Mouse (Mus musculus) thymus, adult 2 months (tissue): ENCODE data around the gene Cradd. TPM values are rescaled to one million over a fixed set of nuclear protein-coding genes. Genes with fewer than 3 reads are reported as not detected.

Source experiments
- DNase-seq: peaks from one replicate; pipeline ENCODE4 v3.0.0; 2021
- H3K27ac ChIP-seq: fragments of 200-500 bp; 2 replicates; pipeline ENCODE4 v1.5.1; 2012; ENCODE audit warnings: low read length, control low read depth; ENCODE audit not compliant: control insufficient read depth, insufficient read depth
- H3K27me3 ChIP-seq: fragments of 200-500 bp; 2 replicates; pipeline ENCODE4 v1.6.1; 2012; ENCODE audit warnings: mild to moderate bottlenecking, low read length, moderate library complexity, mixed read lengths; ENCODE audit not compliant: control insufficient read depth, insufficient read depth
- H3K36me3 ChIP-seq: fragments of 200-500 bp; 2 replicates; pipeline ENCODE4 v1.6.1; 2012; ENCODE audit warnings: mild to moderate bottlenecking, low read length, moderate library complexity; ENCODE audit not compliant: control insufficient read depth, insufficient read depth
- H3K4me1 ChIP-seq: fragments of 200-500 bp; replicated peaks from 2 replicates; pipeline ENCODE4 v1.6.1; 2012; ENCODE audit warnings: low read length; ENCODE audit not compliant: control insufficient read depth, insufficient read depth
- H3K4me3 ChIP-seq: fragments of 200-500 bp; 2 replicates; pipeline ENCODE4 v1.5.1; 2012; ENCODE audit warnings: mild to moderate bottlenecking, low read length, control low read depth, moderate library complexity; ENCODE audit not compliant: control insufficient read depth, insufficient read depth
- CTCF ChIP-seq: fragments of 200-500 bp; IDR thresholded peaks from 2 replicates; pipeline ENCODE4 v1.5.1; 2012; ENCODE audit warnings: mild to moderate bottlenecking, control low read depth, low read length, moderate library complexity, borderline replicate concordance; ENCODE audit not compliant: control insufficient read depth, poor library complexity, insufficient read depth; ENCODE audit errors: extremely low read depth
- POLR2A ChIP-seq: fragments of 200-500 bp; IDR thresholded peaks from 2 replicates; pipeline ENCODE4 v1.6.1; 2012; ENCODE audit warnings: mild to moderate bottlenecking, low read length, control low read depth, moderate library complexity; ENCODE audit not compliant: control insufficient read depth, poor library complexity, insufficient read depth; ENCODE audit errors: extremely low read depth
- WGBS: fragments of 180-500 bp; shearing (Covaris S2); methylation state at CpG from one replicate; pipeline ENCODE4 v1.1.7; 2018; 5-methylcytosine and 5-hydroxymethylcytosine counted together
- polyA plus RNA-seq: library from polyadenylated mRNA; depleted of rRNA; stranded (reverse); fragments of >200 nt; gene quantifications from 2 replicates; pipeline ENCODE4 v1.2.3, GENCODE M21; 2012

Cradd gene
- polyA plus RNA-seq, 1 experiment: 15.8 TPM

DNA sequence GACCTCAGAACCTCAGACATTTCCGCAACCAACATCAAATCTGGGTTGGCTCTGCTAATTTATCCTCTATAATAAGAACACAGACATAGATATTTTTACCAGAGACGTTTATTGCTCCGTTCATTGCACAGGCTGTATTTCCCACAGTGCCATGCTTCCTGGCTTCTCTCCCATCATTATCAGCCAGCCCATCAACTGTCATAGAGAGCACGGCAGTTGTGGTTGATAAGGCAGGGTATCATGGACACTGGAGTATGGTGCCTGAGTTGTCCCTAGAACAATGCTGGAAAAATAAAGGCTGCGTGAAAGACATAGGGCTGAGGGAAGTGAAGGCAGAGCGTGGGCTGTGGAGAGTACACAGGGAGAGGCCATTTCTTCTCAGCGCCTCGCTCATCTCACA, 116.5 kb downstream of the Cradd start:
- no peaks in the 10 kb centered on the region for H3K4me1 ChIP-seq
- no peak overlapping the region for H3K27ac ChIP-seq
- TF ChIP-seq CTCF: no peak
- DNase-seq: no peak
- H3K4me3 ChIP-seq: no peak overlapping the region
- no peaks in the 10 kb centered on the region for H3K27me3 ChIP-seq
- no peaks in the 10 kb centered on the region for H3K36me3 ChIP-seq
- WGBS: 95% methylated on average over 8 of the region's 8 CpGs

DNA sequence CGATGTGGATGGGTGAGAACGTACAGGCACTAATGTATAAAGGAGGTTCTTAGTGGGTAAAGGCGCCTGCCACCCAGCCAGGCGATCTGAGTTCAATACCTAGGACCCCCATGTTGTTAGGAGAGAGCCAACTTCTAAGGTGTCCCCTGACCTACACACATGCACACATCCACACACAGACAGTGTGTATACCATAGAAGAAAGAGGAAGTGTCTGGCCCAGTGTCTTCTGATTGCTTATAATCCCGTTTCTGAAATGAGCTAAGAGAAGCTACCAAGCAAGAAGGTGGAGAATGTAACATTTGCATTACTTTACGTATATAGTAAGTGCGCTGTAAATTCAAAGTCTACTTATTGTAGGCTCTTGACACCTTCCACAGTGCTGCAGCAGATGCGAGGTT, 122.4 kb downstream of the Cradd start:
- WGBS: 86% methylated on average over 8 of the region's 8 CpGs
- Histone ChIP-seq H3K27ac (no peak overlapping the region), H3K4me3 (no peak overlapping the region), H3K27me3 (no peaks in the 10 kb centered on the region), H3K4me1 (no peaks in the 10 kb centered on the region), H3K36me3 (no peaks in the 10 kb centered on the region)
- TF ChIP-seq CTCF (no peak), POLR2A (no peak)
- DNase-seq: no peak

DNA sequence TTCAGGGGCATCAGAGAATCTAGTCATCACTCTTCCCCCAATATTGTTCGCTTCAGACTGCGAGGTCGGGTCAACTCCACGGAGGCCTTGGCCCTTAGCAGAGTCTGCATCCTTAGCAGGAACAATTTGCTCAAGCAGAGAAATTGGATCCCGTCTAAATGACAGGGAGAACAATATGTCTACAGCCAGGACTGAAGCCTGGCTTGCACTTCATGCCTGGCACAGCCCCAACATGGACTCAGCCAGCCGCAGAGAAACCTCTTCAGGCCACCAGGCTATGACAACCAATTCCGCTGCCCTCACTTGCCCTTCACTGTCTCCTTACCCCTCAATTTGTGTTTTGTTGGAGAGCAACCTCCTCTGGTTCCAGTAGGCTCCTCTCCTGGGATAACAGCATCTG, 123.6 kb downstream of the Cradd start:
- Histone ChIP-seq H3K36me3 (no peaks in the 10 kb centered on the region), H3K4me3 (no peak overlapping the region), H3K27ac (no peak overlapping the region), H3K4me1 (0 out of 2 replicates have a peak, but pooled peaks cover 2% of the 10 kb centered on the region), H3K27me3 (no peaks in the 10 kb centered on the region)
- WGBS: 91% methylated on average over 7 of the region's 7 CpGs
- no peak for DNase-seq
- TF ChIP-seq POLR2A (no peak), CTCF (no peak)

DNA sequence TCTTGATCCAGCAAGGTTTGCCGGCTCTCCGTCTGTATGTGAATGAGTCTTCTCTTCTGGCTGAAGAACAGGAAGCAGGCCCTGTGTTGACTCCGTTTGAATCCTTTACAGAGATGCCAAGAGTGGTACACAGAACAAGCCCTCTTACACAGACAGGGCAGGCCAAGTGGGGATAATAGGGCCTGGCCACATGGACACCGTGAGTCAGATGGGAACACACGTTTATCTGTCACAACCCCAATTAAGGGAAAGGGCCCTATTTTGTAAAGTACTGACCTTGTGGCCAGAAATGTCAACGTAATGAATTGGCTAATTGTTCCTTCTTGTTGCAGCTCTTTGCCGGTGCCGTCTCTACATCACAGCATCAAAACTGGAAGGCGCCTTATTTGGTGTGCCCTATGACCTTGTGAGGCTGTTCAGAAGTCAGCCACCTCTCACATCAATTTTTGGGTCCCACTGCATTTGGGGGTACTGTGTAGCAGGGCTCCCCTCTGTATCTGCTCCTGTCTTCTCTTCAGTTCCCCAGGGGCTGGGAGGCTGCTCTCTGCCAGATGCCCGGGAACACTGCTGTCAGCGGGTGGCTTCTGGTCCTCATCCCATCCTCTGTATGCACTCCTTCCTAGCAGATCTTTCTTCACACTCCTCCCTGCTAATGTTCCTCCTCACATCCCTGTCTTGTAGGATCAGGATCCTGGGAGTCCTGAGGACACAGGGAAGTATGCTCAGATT, 124.2 kb downstream of the Cradd start:
- 93% methylated on average over 11 of the region's 11 CpGs for WGBS
- no peak for TF ChIP-seq POLR2A
- TF ChIP-seq CTCF: no peak
- no peaks in the 10 kb centered on the region for H3K27me3 ChIP-seq
- H3K36me3 ChIP-seq: no peaks in the 10 kb centered on the region
- 0 out of 2 replicates have a peak, but pooled peaks cover 2% of the 10 kb centered on the region for H3K4me1 ChIP-seq
- H3K4me3 ChIP-seq: no peak overlapping the region
- H3K27ac ChIP-seq: no peak overlapping the region
- no peak for DNase-seq

DNA sequence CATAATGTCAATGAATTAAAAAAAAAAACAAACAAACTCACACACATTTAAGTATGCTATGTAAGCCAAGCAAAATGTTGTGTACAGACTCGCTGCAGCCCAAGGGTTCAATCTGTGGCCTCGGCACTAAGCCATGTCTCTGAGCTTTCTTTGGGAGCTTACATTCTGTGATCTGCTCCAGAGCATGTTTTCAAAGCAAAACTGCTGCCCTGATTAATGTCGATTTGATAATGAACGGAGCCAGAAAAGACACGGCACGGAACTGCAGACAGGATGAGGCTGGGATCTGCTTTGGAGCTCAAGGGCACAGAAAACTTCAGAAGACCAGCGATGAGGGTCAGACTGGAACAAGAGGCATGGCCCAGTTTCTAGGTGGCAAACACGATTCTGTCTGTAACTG, 126.6 kb downstream of the Cradd start:
- no peak for TF ChIP-seq CTCF
- no peak for TF ChIP-seq POLR2A

DNA sequence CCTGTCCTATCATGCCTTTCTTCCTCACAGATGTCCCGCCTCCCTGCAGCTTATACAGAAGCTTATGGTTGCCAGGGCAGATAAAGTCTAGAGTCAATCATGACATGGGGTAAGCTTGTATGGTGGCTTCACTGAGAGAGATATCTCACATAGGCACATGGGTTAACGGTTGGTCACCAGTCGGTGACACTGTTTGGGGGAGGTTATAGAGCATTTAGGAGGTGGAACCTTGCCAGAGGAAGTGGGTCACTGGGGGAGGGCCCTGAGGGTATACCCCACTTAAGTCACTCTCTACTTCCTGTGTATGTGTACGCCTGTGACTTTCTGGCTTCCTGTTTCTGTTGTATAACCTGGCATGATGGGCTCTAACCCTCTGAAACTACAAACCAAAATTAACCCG, 128.2 kb downstream of the Cradd start:
- H3K27ac ChIP-seq: no peak overlapping the region
- peaks cover 7% of the 10 kb centered on the region for H3K4me1 ChIP-seq
- no peak for TF ChIP-seq POLR2A
- TF ChIP-seq CTCF: no peak
- H3K36me3 ChIP-seq: no peaks in the 10 kb centered on the region
- 38% methylated on average over 5 of the region's 5 CpGs for WGBS
- no peaks in the 10 kb centered on the region for H3K27me3 ChIP-seq
- no peak overlapping the region for H3K4me3 ChIP-seq
- DNase-seq: peak; percentile 49

More for the DNA sequence above, 126.6 kb downstream of the Cradd start:
- H3K27me3 ChIP-seq: no peaks in the 10 kb centered on the region
- no peak overlapping the region for H3K27ac ChIP-seq
- H3K4me3 ChIP-seq: no peak overlapping the region
- no peaks in the 10 kb centered on the region for H3K36me3 ChIP-seq
- peaks cover 7% of the 10 kb centered on the region for H3K4me1 ChIP-seq
- DNase-seq: no peak
- WGBS: 94% methylated on average over 8 of the region's 8 CpGs

DNA sequence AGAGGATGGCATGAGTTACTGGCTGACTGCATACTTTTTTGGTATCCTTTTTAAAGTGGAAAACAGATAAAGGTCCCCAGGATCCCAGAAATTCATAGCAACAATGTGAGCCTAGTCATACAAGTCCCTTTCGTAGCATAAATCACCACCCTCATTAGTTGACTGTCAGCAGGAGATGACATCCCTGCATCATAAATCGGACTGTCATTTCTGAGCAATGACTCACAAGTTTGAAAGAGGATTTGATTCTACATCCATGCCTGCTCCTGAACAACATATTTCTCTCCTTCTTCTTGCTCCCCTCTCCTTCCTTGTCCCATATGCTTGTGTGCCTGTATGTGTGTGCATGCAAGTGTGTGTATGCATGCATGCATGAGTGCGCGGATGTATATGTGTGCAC, 129.2 kb downstream of the Cradd start:
- no peak overlapping the region for H3K27ac ChIP-seq
- no peaks in the 10 kb centered on the region for H3K27me3 ChIP-seq
- DNase-seq: no peak
- 99% methylated on average over 4 of the region's 4 CpGs for WGBS
- no peak for TF ChIP-seq POLR2A
- no peak for TF ChIP-seq CTCF
- H3K4me1 ChIP-seq: peaks cover 7% of the 10 kb centered on the region
- no peak overlapping the region for H3K4me3 ChIP-seq
- H3K36me3 ChIP-seq: no peaks in the 10 kb centered on the region
